Mouse (Mus musculus) spleen, postnatal 0 days (tissue): ENCODE data around the gene Zfp760. TPM values are rescaled to one million over a fixed set of nuclear protein-coding genes. Genes with fewer than 3 reads are reported as not detected.

Experiments
- polyA plus RNA-seq: library from polyadenylated mRNA; unstranded; fragments of >200 nt; fragmentation: Nextera tagmentation; extraction: Ambion mirVana; gene quantifications from 2 replicates; pipeline ENCODE4 v1.2.1, GENCODE M21; 2015

Zfp760 gene
- polyA plus RNA-seq = 4.3 and 4.7 TPM in 2 replicates

DNA sequence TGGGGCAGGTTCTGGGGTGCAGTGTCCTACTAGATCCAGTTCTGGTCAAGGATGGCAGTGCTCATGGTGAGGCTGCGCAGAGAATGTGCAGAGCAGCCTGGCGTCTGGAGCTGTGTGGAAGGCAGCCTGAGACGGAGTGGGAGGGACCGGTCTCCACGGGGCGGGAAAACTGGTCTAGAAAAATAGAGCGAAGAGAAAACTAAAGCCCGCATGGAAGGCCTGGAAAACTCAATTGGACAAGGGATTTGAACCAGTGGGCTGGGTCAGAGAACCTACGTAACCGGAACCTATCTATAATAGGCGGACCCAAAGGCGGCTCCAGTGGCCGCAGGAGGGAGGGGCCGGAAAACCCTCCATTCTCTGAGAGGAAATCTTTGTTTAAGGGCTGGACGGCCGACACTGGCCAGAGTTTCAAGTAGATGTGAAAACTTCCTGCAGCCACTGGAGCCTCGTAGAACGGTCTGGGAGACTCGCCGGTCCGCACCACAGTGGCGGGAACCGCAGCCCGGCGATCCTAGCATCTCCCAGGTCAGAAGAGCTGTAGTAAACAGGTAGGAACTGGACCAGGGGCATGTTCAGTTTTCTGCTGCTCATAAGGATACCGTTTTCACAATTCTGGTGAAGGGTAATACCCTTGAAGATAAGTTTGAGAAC, at the start of gene Zfp760:
TSS of gene Zfp760 (plus strand) at position 399 of the 654 bp plus-strand sequence.

DNA sequence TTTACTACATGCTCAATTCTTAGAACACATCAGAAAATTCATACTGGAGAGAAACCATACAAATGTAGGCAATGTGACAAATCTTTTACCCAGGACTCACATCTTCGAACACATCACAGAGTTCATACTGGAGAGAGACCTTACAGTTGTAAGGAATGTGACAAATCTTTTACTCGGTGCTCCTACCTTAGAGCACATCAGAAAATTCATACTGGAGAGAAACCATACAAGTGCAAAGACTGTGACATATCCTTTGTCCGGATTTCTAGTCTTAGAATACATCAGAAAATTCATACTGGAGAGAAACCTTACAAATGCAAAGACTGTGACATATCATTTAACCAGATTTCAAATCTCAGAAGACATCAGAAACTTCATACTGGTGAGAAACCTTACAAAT, 16.0 kb upstream of the Zfp760 start, which contains the start of gene Gm10226:
TSS of gene Gm10226 (plus strand) at position 301 of the 400 bp plus-strand sequence.

DNA sequence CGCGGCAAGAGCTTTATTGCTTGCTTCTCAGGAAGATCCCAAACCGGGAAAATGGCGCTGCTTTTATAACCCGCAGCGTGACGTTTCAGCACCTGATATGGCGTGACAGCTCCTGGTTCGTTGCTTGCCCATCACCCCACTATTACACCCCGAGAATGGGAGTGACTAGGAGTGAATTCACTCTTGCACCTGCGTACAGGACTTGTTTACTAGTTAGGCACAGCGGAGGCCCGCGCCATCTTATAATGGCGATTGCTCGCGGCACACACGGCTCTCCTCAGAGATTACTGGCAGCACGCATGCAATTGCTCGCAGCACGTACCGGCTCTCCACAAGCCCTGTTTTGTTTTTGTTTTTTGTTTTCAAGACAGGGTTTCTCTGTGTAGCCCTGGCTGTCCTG, 23.0 kb downstream of the Zfp760 start, which contains the start of gene Zfp229:
TSS of gene Zfp229 (plus strand) at position 301 of the 400 bp plus-strand sequence.

Other genes with a start within 250 kb of the Zfp760 start
- gene Zfp53, start 218.7 kb upstream of the Zfp760 start, polyA plus RNA-seq = 4.5 and 4.9 TPM in 2 replicates
- 2.4 and 3.5 TPM in 2 replicates for gene Zfp52, start 172.2 kb upstream of the Zfp760 start, polyA plus RNA-seq
- gene Zfp948, start 140.7 kb upstream of the Zfp760 start, polyA plus RNA-seq = 6.8 and 7.4 TPM in 2 replicates
- gene Zfp983, start 57.1 kb upstream of the Zfp760 start, polyA plus RNA-seq = 1.3 and 1.9 TPM in 2 replicates
- gene Gm10226, start 15.9 kb upstream of the Zfp760 start, polyA plus RNA-seq = 2.6 and 4.6 TPM in 2 replicates
- 2.8 and 3.2 TPM in 2 replicates for gene Zfp229, start 23.1 kb downstream of the Zfp760 start, polyA plus RNA-seq
- gene Zfp820, start 138.0 kb downstream of the Zfp760 start, polyA plus RNA-seq = 2.4 and 2.8 TPM in 2 replicates
- gene Zfp995, start 202.2 kb downstream of the Zfp760 start, polyA plus RNA-seq = 2.3 and 3.0 TPM in 2 replicates